Mouse (Mus musculus) hindbrain, embryonic 16.5 days (tissue): ENCODE data around the gene Lcn4. TPM values are rescaled to one million over a fixed set of nuclear protein-coding genes. Genes with fewer than 3 reads are reported as not detected.
"Not testable (repeated sequence)": the region's sequence is repeated elsewhere in the genome, so short reads cannot be mapped to it uniquely, and the experiment has no call there.

Experiments
- ATAC-seq: fragments of 200-750 bp; cut with Nextera tagmentation; 2 replicates; pipeline ENCODE4 v1.8.0; 2017; ENCODE audit warnings: moderate TSS enrichment, moderate library complexity
- H3K27ac ChIP-seq: fragments of 300-500 bp; sonication (generic); 2 replicates; pipeline ENCODE4 v1.5.1; 2014; ENCODE audit warnings: low read depth, mild to moderate bottlenecking, control low read depth, low read length, moderate library complexity
- H3K27me3 ChIP-seq: fragments of 300-500 bp; sonication (generic); replicated peaks from 2 replicates; pipeline ENCODE4 v1.6.1; 2014; ENCODE audit warnings: low read length; ENCODE audit not compliant: control insufficient read depth, insufficient read depth
- H3K36me3 ChIP-seq: fragments of 300-500 bp; sonication (generic); 2 replicates; pipeline ENCODE4 v1.6.1; 2014; ENCODE audit warnings: mild to moderate bottlenecking, low read length, moderate library complexity, mixed read lengths; ENCODE audit not compliant: control insufficient read depth, insufficient read depth
- H3K4me1 ChIP-seq: fragments of 300-500 bp; sonication (generic); 2 replicates; pipeline ENCODE4 v1.6.1; 2014; ENCODE audit warnings: low read depth, low read length; ENCODE audit not compliant: control insufficient read depth, insufficient read depth
- H3K4me2 ChIP-seq: fragments of 300-500 bp; sonication (generic); 2 replicates; pipeline ENCODE4 v1.6.1; 2014; ENCODE audit warnings: mild to moderate bottlenecking, low read length, control low read depth, moderate library complexity
- H3K4me3 ChIP-seq: fragments of 300-500 bp; sonication (generic); 2 replicates; pipeline ENCODE4 v1.5.1; 2014; ENCODE audit warnings: mild to moderate bottlenecking, low read length, control low read depth, moderate library complexity
- H3K9ac ChIP-seq: fragments of 300-500 bp; sonication (generic); 2 replicates; pipeline ENCODE4 v1.6.1; 2014; ENCODE audit warnings: low read depth, mild to moderate bottlenecking, control low read depth, low read length, moderate library complexity
- H3K9me3 ChIP-seq: fragments of 300-500 bp; sonication (generic); 2 replicates; pipeline ENCODE4 v1.6.1; 2014; ENCODE audit warnings: mild to moderate bottlenecking, low read length, moderate library complexity; ENCODE audit not compliant: control insufficient read depth
- WGBS: fragments of 180-500 bp; shearing (Covaris S2); extraction: QIAGEN DNeasy Blood & Tissue Kit; methylation state at CpG from one replicate; pipeline ENCODE4 v1.1.7; 2014; 5-methylcytosine and 5-hydroxymethylcytosine counted together
- polyA plus RNA-seq: library from polyadenylated mRNA; unstranded; fragments of >200 nt; fragmentation: Nextera tagmentation; extraction: Ambion mirVana; gene quantifications from 2 replicates; pipeline ENCODE4 v1.2.1, GENCODE M21; 2015

The Lcn4 gene
- polyA plus RNA-seq: not detected in 2 replicates

DNA sequence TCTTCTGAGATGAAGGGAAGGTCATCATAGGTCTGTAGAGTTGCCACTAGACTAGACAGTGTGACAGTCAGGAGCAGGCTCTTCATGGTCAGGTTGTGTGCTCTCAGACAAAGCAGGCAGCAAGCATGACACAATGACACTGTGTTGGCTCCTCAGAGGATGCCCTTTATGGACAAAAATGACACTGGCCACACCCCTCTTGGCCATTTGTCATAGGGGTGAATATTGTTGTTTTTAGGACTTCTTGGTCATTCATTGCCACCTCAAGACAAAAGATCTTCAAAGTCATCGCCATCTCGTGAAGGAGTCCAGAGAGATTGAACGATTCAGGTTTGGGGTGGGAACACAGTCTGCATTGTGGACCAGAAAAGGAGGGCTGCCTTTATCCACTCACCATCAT is at the start of gene Lcn4:
Gene Lcn4, minus strand, starts transcription at position 101 of the 400 bp plus-strand sequence.
- no peak within 1 kb of the TSS for H3K4me2 ChIP-seq
- 97% methylated on average over 3 of the region's 3 CpGs for WGBS
- H3K27me3 ChIP-seq: no peaks in the 10 kb centered on the region
- no peak within 1 kb of the TSS for H3K9ac ChIP-seq
- H3K9me3 ChIP-seq: no peaks in the 10 kb centered on the region
- no peak within 1 kb of the TSS for H3K27ac ChIP-seq
- H3K36me3 ChIP-seq: no peaks in the 10 kb centered on the region
- H3K4me3 ChIP-seq: no peak within 1 kb of the TSS
- ATAC-seq: no peak
- H3K4me1 ChIP-seq: no peaks in the 10 kb centered on the region

DNA sequence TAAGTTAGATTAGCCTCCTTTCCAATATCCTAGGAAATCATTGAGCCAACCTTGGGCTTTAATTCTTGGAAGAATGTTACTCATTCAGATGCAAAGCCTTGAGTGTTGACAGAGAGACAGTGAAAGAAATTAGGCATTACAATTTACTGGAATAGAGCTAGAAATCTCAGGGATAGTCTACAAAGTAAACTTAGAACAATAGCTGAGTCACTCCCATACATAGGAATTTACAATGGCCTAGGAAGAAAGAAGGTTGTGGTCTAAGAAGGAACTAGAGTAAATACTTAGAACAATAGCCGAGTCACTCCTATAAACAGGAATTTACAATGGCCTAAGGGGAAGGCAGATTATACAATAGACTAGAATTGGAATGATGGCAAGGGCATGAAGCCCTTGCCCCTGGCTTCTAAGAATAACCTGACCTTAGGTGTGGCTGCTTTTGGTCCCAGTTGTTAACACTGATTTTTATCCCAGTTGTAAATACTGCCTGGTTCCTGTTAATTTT is 15.1 kb upstream of the Lcn4 start:
- no peak overlapping the region for H3K27ac ChIP-seq
- H3K36me3 ChIP-seq: no peaks in the 10 kb centered on the region
- ATAC-seq: no peak
- no peak overlapping the region for H3K4me3 ChIP-seq
- no peaks in the 10 kb centered on the region for H3K9me3 ChIP-seq
- 100% methylated on average over 1 of the region's 1 CpGs for WGBS
- H3K4me1 ChIP-seq: no peaks in the 10 kb centered on the region
- H3K9ac ChIP-seq: no peak overlapping the region
- H3K4me2 ChIP-seq: no peak overlapping the region
- H3K27me3 ChIP-seq: no peaks in the 10 kb centered on the region

DNA sequence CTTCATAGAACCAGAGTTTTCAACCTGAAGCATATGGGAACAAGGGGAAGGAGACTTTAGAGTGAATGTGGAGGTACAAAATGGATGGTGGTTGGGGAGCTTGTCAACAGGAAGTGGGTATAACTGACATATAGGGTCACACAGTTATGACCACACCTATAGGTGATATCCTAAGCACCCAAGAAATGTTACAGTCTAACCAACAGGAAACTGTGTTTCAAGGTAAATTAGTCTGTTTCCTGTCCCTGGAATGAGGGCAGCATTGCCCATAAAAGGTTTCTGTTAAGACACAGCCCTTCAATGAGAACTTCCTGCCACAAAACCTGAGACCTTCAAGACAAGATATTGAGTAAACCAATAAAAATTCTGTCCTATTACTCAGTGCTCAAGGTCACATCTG is 2.3 kb downstream of the Lcn4 start:
- no peaks in the 10 kb centered on the region for H3K4me1 ChIP-seq
- no peak overlapping the region for H3K4me2 ChIP-seq
- H3K27ac ChIP-seq: no peak overlapping the region
- no peak overlapping the region for H3K9ac ChIP-seq
- no peak overlapping the region for H3K4me3 ChIP-seq
- H3K27me3 ChIP-seq: no peaks in the 10 kb centered on the region
- H3K9me3 ChIP-seq: no peaks in the 10 kb centered on the region
- no peaks in the 10 kb centered on the region for H3K36me3 ChIP-seq
- no peak for ATAC-seq

DNA sequence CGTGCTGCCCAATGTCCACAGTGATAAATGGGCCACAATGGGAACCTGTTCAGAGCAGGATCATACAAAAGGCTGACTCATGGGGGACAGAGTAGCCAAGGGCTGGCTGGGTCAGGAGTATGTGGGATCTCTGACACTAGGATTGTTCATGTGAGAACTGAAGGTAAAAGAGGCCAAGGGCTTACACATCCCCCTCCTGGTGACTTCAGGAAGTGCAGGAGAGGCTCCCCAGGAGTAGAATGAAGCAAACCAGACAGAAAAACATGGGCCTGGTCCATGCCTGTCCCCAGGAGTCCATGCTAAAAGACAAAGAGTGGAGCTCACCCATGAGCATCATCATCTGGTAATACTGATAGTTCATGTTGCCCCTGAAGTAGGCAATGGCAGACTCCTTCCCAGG is 7.5 kb downstream of the Lcn4 start:
- not testable (repeated sequence) for ATAC-seq
- WGBS: 83% methylated on average over 1 of the region's 1 CpGs

DNA sequence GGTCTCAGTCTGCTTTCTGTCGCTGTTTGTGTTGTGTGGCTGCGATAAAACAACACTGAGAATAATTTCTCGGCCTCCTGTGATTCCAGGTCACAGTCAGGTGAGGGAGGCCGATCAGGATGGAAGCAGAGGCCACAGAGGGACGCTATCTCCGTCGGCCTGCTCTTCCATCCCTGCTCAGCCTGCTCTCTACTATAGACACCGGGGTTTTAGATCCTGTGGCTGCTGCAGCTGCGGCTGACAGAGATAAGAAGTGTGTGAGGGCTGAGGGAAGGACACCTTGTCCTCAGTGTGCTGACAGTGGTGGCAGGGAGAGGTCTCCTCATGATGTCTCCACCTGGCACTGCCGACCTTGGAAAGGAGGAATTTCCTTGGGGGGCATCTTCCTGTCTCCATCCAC is 8.0 kb downstream of the Lcn4 start:
- H3K27ac ChIP-seq: no peak overlapping the region
- no peak for ATAC-seq
- H3K4me3 ChIP-seq: no peak overlapping the region
- no peaks in the 10 kb centered on the region for H3K36me3 ChIP-seq
- 81% methylated on average over 10 of the region's 10 CpGs for WGBS
- no peaks in the 10 kb centered on the region for H3K27me3 ChIP-seq
- no peak overlapping the region for H3K4me2 ChIP-seq
- peaks cover 3% of the 10 kb centered on the region for H3K4me1 ChIP-seq
- no peaks in the 10 kb centered on the region for H3K9me3 ChIP-seq
- no peak overlapping the region for H3K9ac ChIP-seq

More for the DNA sequence above, 7.5 kb downstream of the Lcn4 start:
- H3K4me1 ChIP-seq, H3K36me3 ChIP-seq, H3K4me3 ChIP-seq, H3K9ac ChIP-seq, H3K27me3 ChIP-seq, H3K4me2 ChIP-seq, H3K27ac ChIP-seq, H3K9me3 ChIP-seq: not testable (repeated sequence)

DNA sequence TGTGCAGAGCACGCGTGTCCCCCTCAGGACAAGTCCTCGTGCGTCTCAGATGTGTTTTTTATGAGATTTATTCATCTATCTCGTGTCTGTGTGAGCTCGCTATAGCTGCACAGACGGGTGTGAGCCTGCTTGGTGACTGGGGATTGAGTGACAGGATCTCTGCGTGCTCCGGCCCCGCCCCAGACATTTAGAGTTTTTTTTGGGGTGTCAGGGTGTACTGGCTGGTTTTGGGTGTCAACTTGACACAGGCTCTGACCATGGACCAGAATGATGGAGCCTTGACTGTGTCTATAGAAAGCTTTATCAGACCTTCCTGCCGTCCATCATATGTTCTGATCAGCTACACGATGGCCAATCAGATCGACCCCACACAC is 8.6 kb downstream of the Lcn4 start:
- no peak overlapping the region for H3K4me3 ChIP-seq
- no peaks in the 10 kb centered on the region for H3K9me3 ChIP-seq
- no peak overlapping the region for H3K27ac ChIP-seq
- no peak for ATAC-seq
- H3K4me2 ChIP-seq: no peak overlapping the region
- H3K27me3 ChIP-seq: no peaks in the 10 kb centered on the region
- 75% methylated on average over 13 of the region's 13 CpGs for WGBS
- H3K9ac ChIP-seq: no peak overlapping the region
- no peaks in the 10 kb centered on the region for H3K36me3 ChIP-seq
- peaks cover 3% of the 10 kb centered on the region for H3K4me1 ChIP-seq

DNA sequence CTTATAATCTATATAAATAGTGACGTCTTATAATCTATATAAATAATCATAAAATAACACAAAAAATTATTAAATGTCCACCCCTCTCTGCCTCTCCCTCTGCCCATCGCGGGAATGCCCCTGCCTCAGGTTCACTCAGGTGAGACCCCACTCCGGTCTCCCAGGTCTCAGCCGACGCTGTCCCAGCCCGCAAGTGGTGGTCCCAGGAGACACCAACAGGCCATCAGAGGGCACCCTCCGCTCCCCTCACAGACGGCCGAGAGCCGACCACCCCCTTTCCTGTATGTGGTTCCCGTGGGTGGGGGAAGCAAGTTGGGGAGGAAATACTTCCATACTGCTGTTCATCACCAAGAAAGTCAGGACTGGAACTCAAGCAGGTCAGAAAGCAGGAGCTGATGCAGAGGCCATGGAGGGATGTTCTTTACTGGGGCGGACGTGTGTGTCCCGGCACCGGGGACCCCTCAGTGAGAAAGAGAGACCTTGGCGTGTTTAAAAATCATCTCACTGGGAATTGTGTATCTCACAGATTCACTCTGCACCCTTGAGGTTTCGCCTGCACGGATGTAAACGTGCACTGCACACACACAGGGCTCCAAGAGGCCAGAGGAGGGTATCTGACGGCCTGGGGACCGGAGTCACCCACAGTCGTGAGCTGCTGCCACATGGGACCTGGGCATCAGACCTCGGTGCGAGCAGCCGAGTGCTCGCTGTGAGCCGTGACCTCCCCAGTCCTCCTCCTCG is 9.1 kb downstream of the Lcn4 start:
- peak overlapping the region; percentile 86 for H3K4me2 ChIP-seq
- peak overlapping the region; percentile 46 for H3K4me3 ChIP-seq
- H3K27me3 ChIP-seq: no peaks in the 10 kb centered on the region
- H3K36me3 ChIP-seq: no peaks in the 10 kb centered on the region
- peak; percentile 50; the same call in 1 of the 2 replicates for ATAC-seq
- H3K27ac ChIP-seq: no peak overlapping the region
- H3K4me1 ChIP-seq: peaks cover 3% of the 10 kb centered on the region
- no peaks in the 10 kb centered on the region for H3K9me3 ChIP-seq
- peak overlapping the region; percentile 66 for H3K9ac ChIP-seq
- WGBS: 45% methylated on average over 29 of the region's 29 CpGs

DNA sequence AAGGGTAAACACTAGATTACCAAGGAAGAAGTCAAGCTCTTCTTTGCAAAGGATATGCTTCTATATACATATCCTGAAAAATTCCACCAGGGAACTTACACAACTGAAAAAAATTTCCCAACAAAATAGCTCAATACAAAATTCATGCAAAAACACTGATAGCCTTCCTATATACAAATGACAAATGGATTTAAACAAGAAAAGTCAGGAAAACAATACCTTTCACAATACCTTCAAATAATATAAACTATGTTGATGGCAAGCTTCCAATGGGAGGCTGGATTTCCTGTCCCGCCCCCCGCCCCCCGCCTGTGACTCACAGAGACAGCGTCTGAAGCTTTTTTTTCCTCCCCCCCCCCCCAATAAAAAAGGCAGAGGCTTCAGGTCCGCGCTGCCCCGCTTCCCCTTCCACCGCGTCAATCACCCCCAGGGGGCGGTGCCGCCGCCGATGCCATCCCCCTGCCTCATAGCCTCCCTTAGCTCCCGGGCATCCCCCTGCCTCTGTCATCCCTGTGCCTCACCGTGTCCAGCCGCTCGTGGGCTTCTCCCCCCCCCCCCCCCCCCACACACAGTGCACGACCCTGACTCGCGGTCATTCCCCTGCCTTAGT is 9.8 kb downstream of the Lcn4 start:
- Histone ChIP-seq H3K36me3 (no peaks in the 10 kb centered on the region), H3K4me3 (peak overlapping the region; percentile 46), H3K4me2 (peak overlapping the region; percentile 86), H3K9me3 (no peaks in the 10 kb centered on the region), H3K4me1 (peaks cover 3% of the 10 kb centered on the region), H3K27ac (no peak overlapping the region), H3K9ac (peak overlapping the region; percentile 66), H3K27me3 (no peaks in the 10 kb centered on the region)
- ATAC-seq: peak; percentile 42; the same call in 1 of the 2 replicates
- WGBS: 1% methylated on average over 16 of the region's 20 CpGs

DNA sequence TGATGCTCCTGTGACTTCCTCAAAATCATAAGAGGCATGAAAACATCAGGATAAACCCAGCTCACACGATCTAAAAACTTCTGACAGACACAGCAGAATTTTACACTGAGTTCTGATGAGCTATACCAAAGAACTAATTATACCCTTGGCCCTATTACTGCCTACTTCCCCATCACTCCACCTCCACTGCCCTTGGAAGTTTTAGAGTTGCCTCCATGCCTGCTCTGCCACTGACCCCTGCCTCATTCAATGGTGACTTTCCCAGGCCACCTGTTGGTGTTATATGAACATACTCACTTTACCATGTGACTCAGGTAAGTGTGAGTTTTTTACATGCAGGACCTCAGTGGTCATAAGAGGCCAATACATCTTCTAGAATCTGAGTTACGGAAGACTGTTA is 13.7 kb downstream of the Lcn4 start:
- no peak overlapping the region for H3K9ac ChIP-seq
- no peaks in the 10 kb centered on the region for H3K27me3 ChIP-seq
- H3K4me2 ChIP-seq: no peak overlapping the region
- ATAC-seq: no peak
- no peak overlapping the region for H3K4me3 ChIP-seq
- WGBS: 87% methylated on average over 2 of the region's 2 CpGs
- no peaks in the 10 kb centered on the region for H3K9me3 ChIP-seq
- H3K4me1 ChIP-seq: peaks cover 3% of the 10 kb centered on the region
- no peaks in the 10 kb centered on the region for H3K36me3 ChIP-seq
- no peak overlapping the region for H3K27ac ChIP-seq
